Mouse (Mus musculus) bone marrow, adult 2 months (tissue): Measurements from ENCODE around the gene Ciita.

Source experiments
- CTCF ChIP-seq: fragments of 200-500 bp; IDR thresholded peaks from 2 replicates; pipeline ENCODE4 v1.5.1; 2011; ENCODE audit warnings: low read length, control low read depth; ENCODE audit not compliant: control insufficient read depth, insufficient read depth
- POLR2A ChIP-seq: fragments of 200-500 bp; IDR thresholded peaks from 2 replicates; pipeline ENCODE4 v1.6.1; 2011; ENCODE audit warnings: low read depth, mild to moderate bottlenecking, control low read depth, low read length, borderline replicate concordance; ENCODE audit not compliant: control insufficient read depth

GRCm38 (mm10) chr16:10441328-10441727, 38.5 kb upstream of the Ciita start:
- TF ChIP-seq CTCF = no peak
- no peak for TF ChIP-seq POLR2A
